Mouse (Mus musculus) testis, adult 2 months (tissue): ENCODE data around the gene Aldh1a3.

Source experiments
- CTCF ChIP-seq: fragments of 200-500 bp; IDR thresholded peaks from 2 replicates; pipeline ENCODE4 v1.5.1; 2012; ENCODE audit warnings: low read depth, mild to moderate bottlenecking, inconsistent platforms, low read length, moderate library complexity; ENCODE audit not compliant: control insufficient read depth, insufficient read depth, insufficient replicate concordance
- POLR2A ChIP-seq: fragments of 200-500 bp; IDR thresholded peaks from 2 replicates; pipeline ENCODE4 v1.6.1; 2012; ENCODE audit warnings: low read depth, mild to moderate bottlenecking, inconsistent platforms, low read length, moderate library complexity; ENCODE audit not compliant: control insufficient read depth

DNA sequence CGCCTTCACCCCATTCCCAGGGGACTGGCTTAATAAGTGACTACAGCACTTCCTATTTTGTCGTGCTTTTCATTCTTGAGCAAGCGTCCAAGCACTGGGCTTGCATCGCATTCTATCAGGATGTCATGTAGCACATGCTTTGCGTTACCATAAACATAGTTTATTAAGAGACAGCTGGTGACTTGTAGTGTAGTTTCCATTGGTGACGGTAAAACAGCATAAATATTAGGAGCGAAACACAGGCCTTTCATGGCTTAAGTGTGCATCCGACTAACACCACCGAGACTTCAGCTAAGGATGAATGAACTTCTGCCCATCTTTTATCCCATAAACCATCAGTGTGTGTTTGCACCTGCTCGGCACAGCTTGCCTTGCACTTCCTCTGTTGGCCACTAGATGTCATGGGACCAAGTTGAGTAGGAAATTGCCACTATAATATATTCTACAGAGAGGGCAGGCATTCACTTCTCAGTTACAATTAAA lies 7.2 kb upstream of the Aldh1a3 start:
- TF ChIP-seq CTCF (peak; percentile 81; the same call in 1 of the 2 replicates), POLR2A (no peak)
